In the genomic region with DNA sequence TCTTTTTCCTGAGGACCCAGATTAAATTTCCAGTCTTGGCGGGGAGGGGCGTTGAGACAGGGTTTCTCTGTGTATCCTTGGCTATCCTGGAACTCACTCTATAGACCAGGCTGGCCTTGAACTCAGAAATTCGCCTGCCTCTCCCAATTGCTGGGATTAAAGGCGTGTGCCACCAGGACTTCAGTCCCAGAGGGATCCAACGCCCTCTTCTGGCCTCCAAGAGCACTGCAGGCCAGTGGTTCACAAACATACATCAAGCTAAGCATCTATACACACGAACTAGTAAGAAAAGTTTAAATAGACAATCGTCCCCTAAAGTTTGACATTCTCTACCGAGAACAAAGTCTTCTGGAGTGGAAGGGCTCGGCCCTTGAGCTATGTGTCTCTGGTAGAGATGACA, we compare ENCODE assay signal across 8 mouse cellular contexts.
DNase-seq lines count a peak whose midpoint lies in the region; ATAC-seq and TF ChIP-seq lines count a peak whose summit lies in the region.

No protein-coding gene starts in this region.

- peaks cover 35% of the 10 kb centered on the region for H3K27me3 ChIP-seq in heart, postnatal 0 days (ENCODE audit: control insufficient read depth, insufficient read depth, low read length)
- H3K27me3 ChIP-seq in limb, embryonic 10.5 days (ENCODE audit: low read depth, poor library complexity, severe bottlenecking): no peaks in the 10 kb centered on the region

- TF ChIP-seq EP300 in heart, postnatal 0 days (IDR thresholded peaks at IDR 0.05; ENCODE audit: low read depth): no peak

- no peaks in the 10 kb centered on the region for H3K9me3 ChIP-seq in heart, postnatal 0 days (replicated peaks; ENCODE audit: control insufficient read depth, low read length)
- H3K9me3 ChIP-seq in limb, embryonic 10.5 days (replicated peaks): no peaks in the 10 kb centered on the region

- no peak overlapping the region for H3K27ac ChIP-seq in heart, postnatal 0 days (ENCODE audit: low read depth)
- no peak overlapping the region for H3K27ac ChIP-seq in limb, embryonic 10.5 days

- no peak overlapping the region for H3K4me3 ChIP-seq in heart, postnatal 0 days (ENCODE audit: low read depth, low read length)
- no peak overlapping the region for H3K4me3 ChIP-seq in limb, embryonic 10.5 days

- ATAC-seq in heart, postnatal 0 days (ENCODE audit: insufficient read depth, low read depth): no peak

- no peak for DNase-seq in heart, postnatal 0 days (ENCODE audit: low spot score)
- DNase-seq in heart, adult 9 months (ENCODE audit: low spot score in 2 of 2): no peak
- peak; percentile 28 for DNase-seq in CD4-positive helper T cell, adult 2 months (ENCODE audit: low read depth, low spot score)
- DNase-seq in WW6 (ENCODE audit: low read depth, low spot score): peak; percentile 33
- DNase-seq in kidney, postnatal 36 days: peak; percentile 14 to 63
- no peak for DNase-seq in limb, embryonic 10.5 days (ENCODE audit: low spot score)
- DNase-seq in cerebellum, postnatal 36 days: no peak
- DNase-seq in urinary bladder, adult 18-20 months (ENCODE audit: low spot score in 2 of 2): no peak

- peaks cover 12% of the 10 kb centered on the region; the same call in 1 of the 2 replicates for H3K4me1 ChIP-seq in heart, postnatal 0 days (ENCODE audit: control insufficient read depth, insufficient read depth)
- H3K4me1 ChIP-seq in limb, embryonic 10.5 days: peaks cover 12% of the 10 kb centered on the region; the same call in 1 of the 2 replicates

- 84% methylated on average over 9 of the region's 9 CpGs for WGBS in heart, postnatal 0 days
- 78% methylated on average over 9 of the region's 9 CpGs for WGBS in limb, embryonic 10.5 days

- H3K9ac ChIP-seq in heart, postnatal 0 days (replicated peaks; ENCODE audit: low read depth, low read length): no peak overlapping the region

- no peak overlapping the region for H3K4me2 ChIP-seq in heart, postnatal 0 days (ENCODE audit: low read depth, low read length)

- peak; percentile 28 for TF ChIP-seq CTCF in heart, postnatal 0 days (IDR thresholded peaks at IDR 0.05; ENCODE audit: low read depth)

- no peaks in the 10 kb centered on the region for H3K36me3 ChIP-seq in heart, postnatal 0 days (replicated peaks; ENCODE audit: control insufficient read depth, insufficient read depth, low read length)
- H3K36me3 ChIP-seq in limb, embryonic 10.5 days: peaks cover 56% of the 10 kb centered on the region

Comparison
In these comparisons a context has a peak if more than half of its experiments do, and no peak if none do; other contexts are left out.
1. DNase-seq: peak in CD4-positive helper T cell, adult 2 months (single experiment), WW6 (single experiment) and kidney, postnatal 36 days (2 of 2); none in heart, postnatal 0 days (single experiment), heart, adult 9 months (0 of 2), limb, embryonic 10.5 days (single experiment), cerebellum, postnatal 36 days (0 of 2) and urinary bladder, adult 18-20 months (0 of 2).